Mouse (Mus musculus) bone marrow, adult 2 months (tissue): ENCODE results near the gene Rps27l.

Experiments
- CTCF ChIP-seq: fragments of 200-500 bp; IDR thresholded peaks from 2 replicates; pipeline ENCODE4 v1.5.1; 2011; ENCODE audit warnings: low read length, control low read depth; ENCODE audit not compliant: control insufficient read depth, insufficient read depth
- POLR2A ChIP-seq: fragments of 200-500 bp; IDR thresholded peaks from 2 replicates; pipeline ENCODE4 v1.6.1; 2011; ENCODE audit warnings: low read depth, mild to moderate bottlenecking, control low read depth, low read length, borderline replicate concordance; ENCODE audit not compliant: control insufficient read depth

- TF ChIP-seq CTCF (peak; percentile 22; the same call in 1 of the 2 replicates), POLR2A (no peak)
Observed at GRCm38 (mm10) chr9:66922076-66922475, 23.8 kb upstream of the Rps27l start.
